Mouse (Mus musculus): ENCODE data around the gene Col4a1.

The Col4a1 gene

GRCm38 (mm10) chr8:11266471-11266870 is 46.2 kb downstream of the Col4a1 start:
- no peak for DNase-seq (ENCODE audit: low read depth, low spot score)

GRCm38 (mm10) chr8:11265971-11266370 is 46.7 kb downstream of the Col4a1 start:
- DNase-seq (ENCODE audit: low read depth, low spot score), result no peak

- no peak for DNase-seq (ENCODE audit: low read depth, low spot score)
Measured at GRCm38 (mm10) chr8:11263848-11264247, 48.8 kb downstream of the Col4a1 start.

- DNase-seq (ENCODE audit: low read depth, low spot score), result peak; percentile 58
Measured at GRCm38 (mm10) chr8:11262031-11262735, 50.4 kb downstream of the Col4a1 start.

GRCm38 (mm10) chr8:11259832-11260615 is 52.6 kb downstream of the Col4a1 start:
- no peak for DNase-seq (ENCODE audit: low read depth, low spot score)

- no peak for DNase-seq (ENCODE audit: low read depth, low spot score)
Measured at GRCm38 (mm10) chr8:11258517-11259136, 54.0 kb downstream of the Col4a1 start.

GRCm38 (mm10) chr8:11257079-11258017 is 55.3 kb downstream of the Col4a1 start:
- DNase-seq (ENCODE audit: low read depth, low spot score), result no peak

GRCm38 (mm10) chr8:11256405-11256804 is 56.2 kb downstream of the Col4a1 start:
- no peak for DNase-seq (ENCODE audit: low read depth, low spot score)

GRCm38 (mm10) chr8:11255680-11256079 is 56.9 kb downstream of the Col4a1 start:
- no peak for DNase-seq (ENCODE audit: low read depth, low spot score)

- DNase-seq (ENCODE audit: low read depth, low spot score), result no peak
Measured at GRCm38 (mm10) chr8:11254914-11255530, 57.6 kb downstream of the Col4a1 start.

GRCm38 (mm10) chr8:11254510-11254909 is 58.1 kb downstream of the Col4a1 start:
- DNase-seq (ENCODE audit: low read depth, low spot score), result no peak

- peak; percentile 63 for DNase-seq (ENCODE audit: low read depth, low spot score)
Measured at GRCm38 (mm10) chr8:11253556-11253955, 59.1 kb downstream of the Col4a1 start.

GRCm38 (mm10) chr8:11253041-11253440 is 59.6 kb downstream of the Col4a1 start:
- no peak for DNase-seq (ENCODE audit: low read depth, low spot score)

GRCm38 (mm10) chr8:11252235-11252774 is 60.3 kb downstream of the Col4a1 start:
- DNase-seq (ENCODE audit: low read depth, low spot score), result no peak

GRCm38 (mm10) chr8:11250149-11250548 is 62.5 kb downstream of the Col4a1 start:
- no peak for DNase-seq (ENCODE audit: low read depth, low spot score)

- DNase-seq (ENCODE audit: low read depth, low spot score), result peak; percentile 49
Measured at GRCm38 (mm10) chr8:11249541-11250058, 63.0 kb downstream of the Col4a1 start.

- DNase-seq (ENCODE audit: low read depth, low spot score), result no peak
Measured at GRCm38 (mm10) chr8:11248712-11249111, 63.9 kb downstream of the Col4a1 start.

GRCm38 (mm10) chr8:11241488-11241887 is 71.1 kb downstream of the Col4a1 start:
- DNase-seq (ENCODE audit: low read depth, low spot score), result no peak

- DNase-seq (ENCODE audit: low read depth, low spot score), result no peak
Measured at GRCm38 (mm10) chr8:11234879-11235210, 77.8 kb downstream of the Col4a1 start.

GRCm38 (mm10) chr8:11234151-11234878 is 78.3 kb downstream of the Col4a1 start:
- no peak for DNase-seq (ENCODE audit: low read depth, low spot score)

Data from skeletal muscle tissue, adult 2 months (tissue).